Mouse (Mus musculus) erythroblast, embryonic 14.5 days (primary cell): ENCODE measurements around the gene Ccdc146.

Experiments
- GATA1 ChIP-seq: IDR thresholded peaks from 2 replicates; pipeline ENCODE4 v1.6.1; 2012; ENCODE audit warnings: low read length, inconsistent platforms, mixed read lengths
- TAL1 ChIP-seq: IDR thresholded peaks from 3 replicates; pipeline ENCODE4 v1.6.1; 2012; ENCODE audit warnings: low read length, inconsistent platforms, mixed read lengths

- TF ChIP-seq TAL1: no peak
- TF ChIP-seq GATA1: no peak
These were observed 29.2 kb downstream of the Ccdc146 start for GRCm38 (mm10) chr5:21395205-21395840.
